Mouse (Mus musculus) kidney, adult 2 months (tissue): ENCODE measurements around the gene Cdt1.

ENCODE experiments used
- CTCF ChIP-seq: fragments of 200-500 bp; conservative IDR thresholded peaks from 2 replicates; pipeline ENCODE4 v1.5.1; 2011; ENCODE audit warnings: low read depth, mild to moderate bottlenecking, control low read depth, low read length, moderate library complexity, mixed read lengths; ENCODE audit not compliant: insufficient read depth, insufficient read length
- POLR2A ChIP-seq: fragments of 200-500 bp; IDR thresholded peaks from one replicate; pipeline ENCODE4 v1.6.1; 2011; ENCODE audit warnings: low read depth, low read length, control low read depth

DNA sequence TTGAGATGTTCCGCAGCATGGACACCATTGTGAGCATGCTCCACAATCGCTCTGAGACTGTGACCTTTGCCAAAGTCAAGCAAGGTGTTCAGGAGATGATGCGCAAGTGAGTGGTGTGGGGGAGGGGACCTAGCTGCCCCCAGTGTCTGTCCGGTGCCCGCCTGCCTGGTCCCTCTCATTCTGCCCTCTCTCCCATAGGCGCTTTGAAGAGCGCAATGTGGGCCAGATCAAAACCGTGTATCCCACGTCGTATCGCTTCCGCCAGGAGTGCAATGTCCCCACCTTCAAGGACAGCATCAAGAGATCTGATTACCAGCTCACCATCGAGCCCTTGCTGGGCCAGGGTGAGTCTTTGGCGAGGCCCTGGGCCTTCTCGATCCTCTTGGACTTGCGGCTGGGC lies 2.2 kb downstream of the Cdt1 start:
- TF ChIP-seq CTCF (no peak), POLR2A (no peak)
